Mouse (Mus musculus) brain, embryonic 14.5 days (tissue): ENCODE measurements around the gene Celf2. TPM values are rescaled to one million over a fixed set of nuclear protein-coding genes. Genes with fewer than 3 reads are reported as not detected.
"Not testable (repeated sequence)": the region's sequence is repeated elsewhere in the genome, so short reads cannot be mapped to it uniquely, and the experiment has no call there.

Experiments used
- DNase-seq: peaks from one replicate; pipeline ENCODE4 v3.0.0-alpha.2; 2011; ENCODE audit warnings: low read depth
- CTCF ChIP-seq: fragments of 200-500 bp; IDR thresholded peaks from 2 replicates; pipeline ENCODE4 v1.5.1; 2012; ENCODE audit warnings: inconsistent platforms, mild to moderate bottlenecking, moderate library complexity, borderline replicate concordance; ENCODE audit not compliant: insufficient read depth, insufficient read length; ENCODE audit errors: extremely low read depth
- POLR2A ChIP-seq: fragments of 200-500 bp; IDR thresholded peaks from 2 replicates; pipeline ENCODE4 v1.6.1; 2012; ENCODE audit warnings: mild to moderate bottlenecking, inconsistent platforms, borderline replicate concordance; ENCODE audit not compliant: poor library complexity, insufficient read depth, insufficient read length, severe bottlenecking; ENCODE audit errors: extremely low read depth
- polyA plus RNA-seq: library from polyadenylated mRNA; depleted of rRNA; stranded (reverse); fragments of >200 nt; gene quantifications from 2 replicates; pipeline ENCODE4 v1.2.3, GENCODE M21; 2012; rRNA removed

Gene Celf2
- polyA plus RNA-seq: 161 and 186 TPM in 2 replicates

GRCm38 (mm10) chr2:7509463-7509862 is at the start of gene Celf2:
Gene Celf2 (minus strand): TSS chr2:7509563.
- not testable (repeated sequence) for DNase-seq

GRCm38 (mm10) chr2:7555144-7555892 is 46.0 kb upstream of the Celf2 start:
- TF ChIP-seq POLR2A: no peak
- no peak for TF ChIP-seq CTCF
- DNase-seq: peak; percentile 67

GRCm38 (mm10) chr2:7554601-7555000 is 45.2 kb upstream of the Celf2 start:
- no peak for DNase-seq
- TF ChIP-seq CTCF: no peak
- no peak for TF ChIP-seq POLR2A

GRCm38 (mm10) chr2:7552887-7553286 is 43.5 kb upstream of the Celf2 start:
- peak; percentile 38 for DNase-seq
- TF ChIP-seq POLR2A (no peak), CTCF (no peak)

GRCm38 (mm10) chr2:7548886-7549285 is 39.5 kb upstream of the Celf2 start:
- DNase-seq: no peak
- no peak for TF ChIP-seq POLR2A
- TF ChIP-seq CTCF: no peak

- no peak for DNase-seq
- TF ChIP-seq CTCF: no peak
- no peak for TF ChIP-seq POLR2A
These were observed 25.3 kb upstream of the Celf2 start for GRCm38 (mm10) chr2:7534615-7535204.

GRCm38 (mm10) chr2:7534195-7534594 is 24.8 kb upstream of the Celf2 start:
- TF ChIP-seq CTCF (no peak), POLR2A (no peak)
- no peak for DNase-seq

GRCm38 (mm10) chr2:7531185-7531960 is 22.0 kb upstream of the Celf2 start:
- peak; percentile 89 for DNase-seq
- TF ChIP-seq POLR2A: no peak
- TF ChIP-seq CTCF: no peak

- peak; percentile 82 for DNase-seq
- no peak for TF ChIP-seq CTCF
- no peak for TF ChIP-seq POLR2A
These were observed 21.3 kb upstream of the Celf2 start for GRCm38 (mm10) chr2:7530461-7531184.

- TF ChIP-seq CTCF (no peak), POLR2A (no peak)
- DNase-seq: peak; percentile 72
These were observed 20.3 kb upstream of the Celf2 start for GRCm38 (mm10) chr2:7529637-7530036.

- no peak for TF ChIP-seq POLR2A
- no peak for TF ChIP-seq CTCF
- peak; percentile 76 for DNase-seq
These were observed 17.3 kb upstream of the Celf2 start for GRCm38 (mm10) chr2:7526696-7527095.

GRCm38 (mm10) chr2:7519473-7519872 is 10.1 kb upstream of the Celf2 start:
- TF ChIP-seq CTCF: no peak
- TF ChIP-seq POLR2A: no peak
- DNase-seq: no peak

GRCm38 (mm10) chr2:7493420-7493819 is 15.9 kb downstream of the Celf2 start:
- no peak for DNase-seq
- TF ChIP-seq CTCF (no peak), POLR2A (no peak)

- no peak for DNase-seq
- TF ChIP-seq CTCF (no peak), POLR2A (no peak)
These were observed 24.4 kb downstream of the Celf2 start for GRCm38 (mm10) chr2:7484974-7485373.
